Mouse (Mus musculus): ENCODE results near the gene Mgme1. TPM values are rescaled to one million over a fixed set of nuclear protein-coding genes. Genes with fewer than 3 reads are reported as not detected.

The Mgme1 gene
- total RNA-seq, 2 experiments from 2014 or later: 5.4 to 5.7 TPM

DNA sequence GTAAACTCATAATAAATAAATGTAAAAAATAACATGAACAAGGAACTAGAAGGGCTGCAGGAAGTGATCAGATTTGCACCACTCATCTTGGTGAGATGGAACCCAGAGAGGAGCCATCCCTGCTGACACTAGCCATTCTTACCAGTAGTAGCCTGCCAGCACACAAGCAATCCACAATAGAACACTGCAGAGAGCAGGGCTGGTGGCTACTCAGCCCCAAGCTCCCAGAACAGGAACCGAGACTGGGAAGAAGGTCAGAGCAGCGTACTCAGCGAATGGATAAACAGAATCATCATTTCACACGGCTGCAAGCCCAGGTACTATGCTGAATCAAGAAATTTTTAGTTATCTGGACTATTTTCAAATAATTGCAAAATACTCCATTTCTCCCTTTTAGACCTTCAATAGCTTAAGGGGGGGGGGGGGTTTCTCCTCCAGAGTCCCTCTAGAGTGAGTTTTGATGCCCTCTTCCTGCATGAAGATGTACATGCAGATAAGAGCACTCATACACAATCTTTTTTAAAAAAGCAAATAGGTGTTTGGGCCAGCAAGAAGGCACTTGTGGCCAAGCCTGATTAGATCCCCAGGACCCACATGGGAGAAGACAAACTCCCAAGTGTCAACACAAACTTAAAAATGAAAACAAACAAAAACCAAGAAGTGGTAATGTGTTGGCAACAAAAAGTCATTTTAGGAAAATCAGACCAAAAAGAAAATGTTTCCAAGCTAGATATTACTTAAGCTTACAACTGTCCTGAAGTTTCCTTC is 4.4 kb upstream of the Mgme1 start:
- Histone ChIP-seq H3K4me3 (no peak overlapping the region), H3K27ac (no peak overlapping the region)
- no peak for DNase-seq (ENCODE audit: extremely low spot score in 1 of 2, low spot score in 2 of 2)
- no peak for TF ChIP-seq CTCF (IDR thresholded peaks at IDR 0.05)
- intact Hi-C loops (cut with DNase I): no loop called here

DNA sequence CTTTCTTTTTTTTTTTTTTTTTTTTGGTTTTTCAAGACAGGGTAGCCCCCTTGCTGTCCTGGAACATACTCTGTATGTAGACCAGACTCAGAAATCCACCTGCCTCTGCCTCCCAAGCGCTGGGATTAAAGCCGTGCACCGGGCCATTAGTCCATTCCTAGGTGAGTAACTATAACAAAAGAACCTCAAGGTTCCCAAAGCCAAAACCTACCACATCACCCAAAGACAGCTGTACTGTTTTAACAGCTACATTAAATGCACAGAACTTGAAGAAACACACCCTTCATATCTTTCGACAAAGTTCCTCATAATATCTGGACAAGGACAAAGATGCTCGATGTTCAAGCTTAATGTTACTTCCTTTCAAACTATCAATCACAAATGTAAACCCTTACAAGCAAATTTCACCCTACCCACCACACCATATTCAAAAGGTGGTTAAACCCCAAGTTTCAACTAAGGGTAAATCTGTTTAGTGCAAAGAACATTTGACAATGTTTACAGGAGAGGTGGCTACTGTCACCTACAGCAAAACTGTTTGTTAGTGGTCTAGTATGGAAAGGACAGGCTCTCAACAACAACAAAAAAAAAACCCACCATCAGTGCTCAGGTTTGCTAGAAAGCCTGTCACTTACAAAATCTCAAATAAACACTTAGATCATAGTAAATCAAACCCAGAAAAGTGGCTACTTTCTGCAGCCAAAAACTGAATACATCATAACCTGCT is 3.3 kb upstream of the Mgme1 start:
- no peak for TF ChIP-seq CTCF (IDR thresholded peaks at IDR 0.05)
- no peak overlapping the region for H3K4me3 ChIP-seq
- H3K27ac ChIP-seq: 0 out of 2 replicates have a peak overlapping the region, but pooled peaks have one; percentile 13
- intact Hi-C loops (cut with DNase I): no loop called here
- no peak for DNase-seq (ENCODE audit: extremely low spot score in 1 of 2, low spot score in 2 of 2)

DNA sequence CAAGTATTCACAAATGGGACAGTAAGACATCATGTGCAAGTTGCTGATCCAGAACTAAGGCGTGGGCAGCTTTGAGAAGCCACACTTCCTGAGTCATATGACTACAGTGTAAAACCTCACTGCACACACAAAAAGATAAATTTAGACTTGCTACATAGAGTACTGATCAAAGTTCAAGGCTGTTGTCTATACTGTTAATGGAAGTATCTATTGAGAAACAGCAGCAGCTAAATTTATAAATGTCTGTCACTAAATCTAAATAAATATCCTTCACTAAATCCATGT is 2.8 kb upstream of the Mgme1 start:
- intact Hi-C loops (cut with DNase I): no loop called here
- no peak for DNase-seq (ENCODE audit: extremely low spot score in 1 of 2, low spot score in 2 of 2)
- TF ChIP-seq CTCF (IDR thresholded peaks at IDR 0.05): no peak

DNA sequence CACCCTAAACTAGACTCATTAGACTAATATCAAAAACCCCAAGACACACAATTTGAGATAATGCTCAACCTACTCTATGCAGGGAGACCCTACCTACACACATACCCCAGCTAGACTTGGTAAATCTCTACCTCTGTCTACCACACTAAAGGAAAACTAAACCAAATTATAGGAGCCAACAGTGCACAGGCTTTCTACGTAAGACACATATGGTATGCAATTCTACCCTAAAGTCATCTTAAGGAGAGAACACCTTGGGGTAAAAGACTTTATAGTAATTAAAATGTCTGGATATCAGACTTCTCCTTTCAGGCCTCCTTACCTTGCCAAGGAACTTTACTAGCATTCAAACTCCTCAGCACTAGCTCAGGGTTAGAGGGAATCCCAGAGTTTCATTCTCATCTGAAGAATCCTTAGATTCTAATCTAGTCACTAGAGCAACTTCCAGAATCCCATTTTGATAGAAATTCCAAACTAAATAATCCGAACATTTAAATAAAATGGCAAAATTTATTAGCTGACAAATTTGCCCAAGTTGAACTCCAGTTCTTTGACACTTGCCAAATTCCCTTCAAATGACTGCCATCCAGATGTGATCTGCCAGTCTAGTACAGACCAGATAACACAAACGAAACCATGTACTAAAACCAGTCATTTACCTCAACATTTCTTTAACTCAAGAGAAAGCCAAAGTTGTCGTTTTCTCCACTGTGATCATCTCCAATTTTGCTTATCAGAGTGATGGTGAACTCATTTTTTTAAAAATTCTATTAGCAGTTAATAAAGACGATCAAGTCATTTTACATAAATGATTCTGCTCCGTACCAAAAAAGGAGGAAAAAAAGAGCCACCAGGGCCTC is 1.8 kb upstream of the Mgme1 start:
- H3K4me3 ChIP-seq: peak overlapping the region; percentile 64
- no peak for TF ChIP-seq CTCF (IDR thresholded peaks at IDR 0.05)
- H3K27ac ChIP-seq: peak overlapping the region; percentile 20; the same call in 1 of the 2 replicates
- intact Hi-C loops (cut with DNase I): no loop called here
- no peak for DNase-seq (ENCODE audit: extremely low spot score in 1 of 2, low spot score in 2 of 2)

More for the DNA sequence above, 2.8 kb upstream of the Mgme1 start:
- peak overlapping the region; percentile 17; the same call in 1 of the 2 replicates for H3K27ac ChIP-seq
- no peak overlapping the region for H3K4me3 ChIP-seq

DNA sequence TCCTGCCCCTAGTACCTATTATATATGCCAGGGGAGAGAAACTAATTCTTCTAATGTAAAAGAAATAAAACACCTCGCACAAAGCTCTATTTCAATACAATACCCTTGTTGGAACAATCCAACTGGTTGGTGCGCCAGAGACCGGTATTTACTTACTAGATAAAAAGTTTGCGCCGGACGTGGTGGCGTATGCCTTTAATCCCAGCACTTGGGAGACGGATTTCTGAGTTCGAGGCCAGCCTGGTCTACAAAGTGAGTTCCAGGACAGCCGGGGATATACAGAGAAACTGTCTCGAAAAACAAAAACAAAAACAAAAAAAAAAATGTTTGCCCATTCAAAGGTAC is 1.2 kb upstream of the Mgme1 start:
- Histone ChIP-seq H3K4me3 (peak overlapping the region; percentile 64), H3K27ac (no peak overlapping the region)
- TF ChIP-seq CTCF (IDR thresholded peaks at IDR 0.05): no peak
- intact Hi-C loops (cut with DNase I): no loop called here
- no peak for DNase-seq (ENCODE audit: extremely low spot score in 1 of 2, low spot score in 2 of 2)

DNA sequence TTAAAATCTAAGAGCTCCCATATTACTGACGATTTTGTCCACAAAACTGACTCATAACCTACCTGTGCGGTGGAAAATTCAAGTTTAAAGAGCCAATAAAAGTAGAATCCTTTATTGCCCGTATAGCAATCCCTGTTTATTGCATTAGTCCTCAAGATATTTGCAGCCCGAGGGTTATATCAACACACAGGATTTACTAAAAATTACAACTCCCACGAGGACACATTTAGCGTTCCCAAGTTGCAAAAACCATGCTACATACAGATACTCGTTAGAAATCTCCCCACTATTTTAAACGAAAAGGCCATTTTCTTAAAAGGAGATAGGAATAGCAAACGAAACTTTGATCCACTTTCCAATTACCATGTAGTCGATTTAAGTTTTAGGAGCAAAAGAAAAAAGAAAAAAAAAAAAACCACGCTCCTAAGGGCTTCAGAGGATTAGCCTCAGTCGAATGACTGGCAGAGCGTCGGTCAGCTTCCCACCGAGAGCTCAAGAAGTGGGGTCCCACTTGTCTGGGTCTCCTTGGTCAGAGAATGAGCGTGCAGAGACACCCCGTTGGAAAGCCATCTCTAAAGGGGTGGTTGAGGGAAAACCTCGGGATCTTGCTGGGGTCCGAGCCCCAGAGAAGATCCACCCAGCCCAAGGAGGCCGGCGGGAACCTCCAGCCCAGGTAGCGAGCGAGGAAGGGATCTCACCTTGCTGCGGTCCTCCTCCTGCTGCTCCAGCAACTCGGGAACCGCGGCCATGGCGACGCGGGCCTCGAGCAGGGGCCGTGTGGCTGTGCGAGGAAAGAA is 586 bp upstream of the Mgme1 start:
- Histone ChIP-seq H3K4me3 (peak overlapping the region; percentile 64), H3K27ac (peak overlapping the region; percentile 100)
- no peak for DNase-seq (ENCODE audit: extremely low spot score in 1 of 2, low spot score in 2 of 2)
- intact Hi-C loops (cut with DNase I): loop anchor here (5.0 kb wide), 1 partner anchor 287 kb away; the partner anchor contains the start of gene Sec23b
- no peak for TF ChIP-seq CTCF (IDR thresholded peaks at IDR 0.05)

DNA sequence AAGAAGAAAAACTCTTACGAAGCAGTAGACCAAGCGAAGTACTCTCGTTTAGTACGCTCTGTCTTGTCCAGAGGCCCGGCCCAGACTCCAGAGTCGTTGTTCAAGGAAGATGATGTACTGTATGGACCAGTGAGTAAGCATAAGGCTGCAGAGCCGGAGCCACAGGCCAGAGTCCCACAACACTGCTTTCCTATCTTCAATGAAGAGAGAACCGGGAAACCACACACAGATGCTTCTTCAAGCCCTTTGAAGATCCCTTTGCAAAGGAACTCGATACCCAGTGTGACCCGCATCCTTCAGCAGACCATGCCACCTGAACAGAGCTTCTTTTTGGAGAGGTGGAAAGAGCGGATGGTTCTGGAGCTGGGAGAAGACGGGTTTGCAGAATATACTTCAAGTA is 1.6 kb downstream of the Mgme1 start:
- intact Hi-C loops (cut with DNase I): loop anchor here (5.0 kb wide), 1 partner anchor 285 kb away; the partner anchor contains the start of gene Sec23b
- Histone ChIP-seq H3K27ac (no peak overlapping the region), H3K4me3 (no peak overlapping the region)
- DNase-seq (ENCODE audit: extremely low spot score in 1 of 2, low spot score in 2 of 2): no peak
- no peak for TF ChIP-seq CTCF (IDR thresholded peaks at IDR 0.05)

DNA sequence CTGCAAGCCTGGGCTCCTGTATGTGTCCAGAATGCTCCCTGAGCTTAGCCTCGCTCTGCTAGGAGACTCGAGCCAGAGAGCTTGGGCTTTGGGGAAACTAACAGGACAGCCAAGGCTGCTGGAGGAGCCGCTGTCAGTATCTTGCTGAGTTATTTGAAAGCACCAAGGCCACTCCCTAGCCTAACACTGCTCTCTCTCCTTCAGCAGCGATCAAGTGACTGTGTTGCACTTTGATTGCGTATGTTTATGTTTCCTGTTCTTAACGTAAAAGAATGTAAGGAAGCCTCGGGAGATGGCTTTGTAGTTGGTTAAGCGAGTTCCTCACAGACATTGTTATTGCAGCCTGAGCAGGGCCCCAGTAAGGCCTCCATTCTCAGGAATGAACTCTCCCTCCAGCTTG is 4.3 kb downstream of the Mgme1 start:
- Histone ChIP-seq H3K27ac (no peak overlapping the region), H3K4me3 (no peak overlapping the region)
- intact Hi-C loops (cut with DNase I): loop anchor here (5.0 kb wide), 1 partner anchor 283 kb away; the partner anchor contains the start of gene Sec23b
- no peak for DNase-seq (ENCODE audit: extremely low spot score in 1 of 2, low spot score in 2 of 2)
- TF ChIP-seq CTCF (IDR thresholded peaks at IDR 0.05): no peak

DNA sequence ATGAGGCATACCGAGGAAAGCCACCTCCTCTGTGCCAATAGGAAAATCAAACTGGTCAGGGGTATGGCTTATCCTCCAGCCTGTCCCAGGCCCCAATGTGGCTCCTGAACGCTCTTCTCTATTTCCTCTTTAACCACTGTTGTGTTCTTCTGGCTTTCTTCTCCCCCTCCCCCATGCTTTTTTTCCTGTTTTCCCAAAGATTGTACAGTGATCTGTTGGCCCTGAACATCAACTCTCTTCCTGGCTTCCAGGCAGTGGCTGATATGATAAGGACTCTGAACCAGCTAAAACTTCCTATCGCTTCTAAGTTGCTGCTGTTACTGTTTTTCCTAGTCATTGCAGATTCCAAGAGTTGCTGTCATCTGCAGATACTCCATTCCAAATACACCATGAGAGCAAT is 6.4 kb downstream of the Mgme1 start:
- no peak for TF ChIP-seq CTCF (IDR thresholded peaks at IDR 0.05)
- intact Hi-C loops (cut with DNase I): no loop called here
- DNase-seq (ENCODE audit: extremely low spot score in 1 of 2, low spot score in 2 of 2): no peak
- Histone ChIP-seq H3K4me3 (no peak overlapping the region), H3K27ac (no peak overlapping the region)

DNA sequence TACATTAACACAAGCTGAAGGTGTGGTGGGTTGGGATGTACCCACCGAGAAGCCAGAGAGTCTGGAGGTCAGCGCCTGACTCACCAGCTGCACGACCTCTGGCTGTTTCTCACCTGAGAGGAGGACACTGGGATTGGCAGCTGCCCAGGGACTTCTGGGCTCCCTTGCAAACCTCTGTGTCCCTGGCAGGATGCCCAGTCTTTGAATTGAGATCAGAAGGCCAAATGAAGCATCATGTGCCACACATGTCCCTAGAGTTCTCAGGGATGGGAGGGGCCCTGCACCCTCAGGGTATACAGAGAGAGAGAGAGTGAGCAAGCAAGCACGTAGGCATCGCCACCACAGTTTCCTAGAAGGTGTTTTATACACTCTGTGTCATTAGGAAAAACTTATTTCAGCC is 9.3 kb downstream of the Mgme1 start:
- no peak for TF ChIP-seq CTCF (IDR thresholded peaks at IDR 0.05)
- intact Hi-C loops (cut with DNase I): loop anchor here (10.0 kb wide), 1 partner anchor 415 kb away; the partner anchor contains the start of gene Bfsp1
- Histone ChIP-seq H3K4me3 (no peak overlapping the region), H3K27ac (no peak overlapping the region)
- no peak for DNase-seq (ENCODE audit: extremely low spot score in 1 of 2, low spot score in 2 of 2)

DNA sequence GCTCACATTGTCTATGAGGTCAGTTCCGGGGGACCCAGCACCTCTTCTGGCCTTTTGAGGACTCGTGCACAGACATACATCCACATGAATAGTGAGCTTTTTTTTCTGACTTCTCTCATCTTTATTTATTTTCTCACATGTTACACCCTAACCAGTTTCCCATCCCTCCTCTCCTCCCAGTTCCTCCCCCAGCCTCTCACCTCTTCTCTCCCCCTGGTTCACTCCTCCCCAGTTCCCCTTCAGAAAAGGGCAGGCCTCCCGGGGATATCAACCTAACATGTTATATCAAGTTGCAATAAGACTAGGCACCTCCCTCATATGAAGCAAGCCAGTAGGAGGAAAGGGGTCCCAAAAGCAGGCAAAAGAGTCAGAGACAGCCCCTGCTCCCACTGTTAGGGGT is 10.1 kb downstream of the Mgme1 start:
- TF ChIP-seq CTCF (IDR thresholded peaks at IDR 0.05): no peak
- intact Hi-C loops (cut with DNase I): loop anchor here (10.0 kb wide), 1 partner anchor 416 kb away; the partner anchor contains the start of gene Bfsp1
- DNase-seq (ENCODE audit: extremely low spot score in 1 of 2, low spot score in 2 of 2): no peak
- Histone ChIP-seq H3K27ac (no peak overlapping the region), H3K4me3 (no peak overlapping the region)
